Mouse (Mus musculus): Measurements from ENCODE around the gene Lrrc47.

Lrrc47 gene

DNA sequence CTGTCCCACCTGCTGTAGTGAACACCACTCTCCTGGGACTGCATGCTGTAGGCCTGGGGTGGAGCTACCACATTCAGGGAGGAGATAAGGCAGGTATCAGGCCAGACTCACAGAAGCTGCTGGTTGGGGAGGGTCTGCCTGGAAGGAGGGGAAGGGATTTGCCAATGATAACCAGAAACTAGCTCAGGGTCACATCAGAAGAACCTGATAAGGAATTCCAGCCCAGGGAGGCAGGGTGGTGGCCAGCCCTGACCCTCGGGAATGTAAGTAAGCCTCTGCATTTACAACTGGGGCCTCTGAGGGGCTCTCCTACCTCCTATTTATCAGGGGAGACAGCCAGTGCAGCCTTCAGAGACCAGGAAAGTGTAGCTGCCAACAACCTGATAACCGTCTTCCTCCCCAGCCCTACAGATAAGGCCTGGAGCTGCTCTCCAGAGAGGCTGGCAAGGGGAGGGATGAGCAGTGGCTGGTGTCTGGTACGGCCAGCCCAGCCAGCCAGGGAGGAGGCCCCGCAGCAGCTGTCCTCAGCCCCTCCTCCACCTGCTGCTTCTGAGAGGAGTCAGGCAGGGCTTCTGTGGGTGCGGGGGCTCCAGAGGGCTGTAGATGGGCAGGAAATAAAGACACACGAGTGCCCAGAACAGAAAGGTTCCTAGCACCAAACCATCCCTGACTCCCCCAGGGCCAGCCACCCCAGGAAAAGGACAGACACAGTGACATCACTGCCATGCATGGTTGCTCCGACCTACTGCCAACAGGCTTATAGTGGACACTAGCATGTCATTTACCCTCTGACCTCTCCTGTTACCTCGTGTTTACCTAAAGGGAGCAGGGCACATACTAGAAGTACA, 12.4 kb downstream of the Lrrc47 start:
- DNase-seq: peak; percentile 55 to 88

DNA sequence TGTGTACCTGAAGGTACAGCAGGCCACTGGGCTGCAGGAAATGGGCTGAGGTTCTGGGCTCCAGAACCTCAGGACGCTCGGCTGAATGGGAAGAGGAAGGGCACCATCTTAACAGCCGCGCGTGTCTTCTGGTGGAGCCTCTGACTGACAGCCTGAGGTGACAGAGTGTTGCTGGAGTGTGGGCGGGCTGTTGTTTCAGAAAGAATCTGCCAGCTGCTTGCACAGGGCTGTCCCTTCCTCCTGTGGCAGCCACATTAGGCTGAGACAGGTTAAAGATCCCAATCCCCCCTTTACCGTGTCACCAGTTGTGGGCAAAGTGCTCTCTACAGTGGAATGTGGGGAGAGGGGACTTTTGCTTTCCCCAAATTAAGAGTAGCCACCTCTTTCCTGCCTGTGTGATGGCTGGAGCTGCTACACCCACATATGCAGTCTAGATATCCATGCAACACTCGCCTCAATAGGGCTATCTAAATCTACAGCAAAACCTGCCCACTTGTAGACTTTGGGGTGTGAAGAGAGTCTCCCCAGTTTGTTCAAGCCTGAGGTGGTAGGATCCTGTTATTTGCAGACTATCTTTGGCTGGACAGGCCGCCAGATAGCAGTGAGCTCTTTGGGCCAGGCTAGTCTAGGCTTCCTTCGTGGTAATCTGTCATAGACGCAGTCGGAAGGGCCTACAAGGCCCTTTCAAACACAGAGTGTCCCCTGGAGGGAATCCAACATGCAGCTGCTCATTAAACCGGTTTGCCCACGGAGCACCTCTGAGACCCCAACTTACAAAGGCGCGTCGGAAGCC, 13.4 kb downstream of the Lrrc47 start:
- DNase-seq: peak; percentile 25 to 68

- DNase-seq: peak; percentile 94 to 97
These were observed 14.3 kb downstream of the Lrrc47 start, which contains the start of gene Smim1 for GRCm38 (mm10) chr4:154025641-154026440. Gene Smim1, minus strand, starts transcription at chr4:154026230.

DNA sequence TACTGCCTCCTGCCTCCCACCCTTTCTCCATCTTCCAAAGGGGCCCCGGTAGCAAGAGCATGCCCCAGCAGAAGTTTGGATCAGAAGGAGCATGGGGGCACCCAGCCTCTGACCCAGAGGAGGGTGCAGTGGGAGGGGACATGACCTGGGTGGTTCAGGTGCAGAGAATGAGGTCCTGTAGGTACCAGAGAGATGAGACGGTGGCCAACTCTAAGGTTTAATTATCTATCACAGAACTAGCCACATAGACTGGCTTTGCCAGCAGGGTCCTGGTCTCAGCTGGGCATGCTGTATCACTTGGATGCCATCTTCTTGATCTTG, 14.9 kb downstream of the Lrrc47 start:
- no peak for DNase-seq

- DNase-seq: peak in 1 of 2 experiments; percentile 33
These were observed 16.5 kb downstream of the Lrrc47 start for GRCm38 (mm10) chr4:154028066-154028465.

- peak; percentile 41 to 54 for DNase-seq
These were observed 17.1 kb downstream of the Lrrc47 start for GRCm38 (mm10) chr4:154028646-154029045.

GRCm38 (mm10) chr4:154037123-154037522, 25.6 kb downstream of the Lrrc47 start:
- DNase-seq: no peak

- no peak for DNase-seq
These were observed 31.0 kb downstream of the Lrrc47 start, which contains the start of gene Ccdc27 for GRCm38 (mm10) chr4:154042577-154042976. Gene Ccdc27, minus strand, starts transcription at chr4:154042677.

- no peak for DNase-seq
These were observed 34.3 kb downstream of the Lrrc47 start for GRCm38 (mm10) chr4:154045837-154046236.

- no peak for DNase-seq
These were observed 39.9 kb downstream of the Lrrc47 start for GRCm38 (mm10) chr4:154051401-154051800.

- no peak for DNase-seq
These were observed 41.5 kb downstream of the Lrrc47 start for GRCm38 (mm10) chr4:154053065-154053464.

DNA sequence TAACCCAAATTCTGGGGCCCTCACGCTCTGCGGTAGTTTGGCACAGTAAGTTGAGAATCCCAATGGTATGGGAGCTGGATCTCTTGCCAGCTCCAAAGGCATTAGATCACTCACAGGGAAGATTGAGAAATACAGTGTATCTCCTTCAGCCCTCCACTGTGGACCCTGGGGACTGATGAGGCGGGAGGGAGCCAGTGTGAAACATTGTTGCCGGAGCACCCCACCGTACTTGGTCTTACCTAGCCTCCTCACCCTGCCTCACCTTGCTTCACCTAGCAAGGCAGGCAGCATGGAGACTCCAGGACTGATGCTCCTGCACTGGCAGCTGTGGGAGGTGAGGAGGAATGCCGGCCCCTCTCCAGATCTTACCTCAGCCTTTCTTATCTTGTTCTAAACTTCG, 44.0 kb downstream of the Lrrc47 start:
- no peak for DNase-seq

DNA sequence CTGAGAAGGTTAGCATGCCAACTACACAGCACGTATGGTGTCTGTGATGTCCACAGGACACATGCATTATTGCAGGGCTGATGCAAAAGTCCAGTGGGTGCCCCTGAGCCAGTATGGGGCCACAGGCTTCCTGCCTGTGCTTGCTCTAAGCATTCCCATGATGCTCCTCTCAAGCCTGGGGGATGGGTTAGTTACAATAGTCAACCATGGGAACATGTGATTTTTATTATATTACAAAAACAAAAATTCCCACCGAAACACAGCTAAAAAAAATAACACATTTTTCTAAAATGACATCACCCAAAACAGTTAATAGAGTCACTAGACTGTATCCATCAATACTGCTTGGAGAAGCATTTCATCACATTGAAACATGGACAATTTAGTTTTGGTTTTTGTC, 44.5 kb downstream of the Lrrc47 start:
- DNase-seq: no peak

DNA sequence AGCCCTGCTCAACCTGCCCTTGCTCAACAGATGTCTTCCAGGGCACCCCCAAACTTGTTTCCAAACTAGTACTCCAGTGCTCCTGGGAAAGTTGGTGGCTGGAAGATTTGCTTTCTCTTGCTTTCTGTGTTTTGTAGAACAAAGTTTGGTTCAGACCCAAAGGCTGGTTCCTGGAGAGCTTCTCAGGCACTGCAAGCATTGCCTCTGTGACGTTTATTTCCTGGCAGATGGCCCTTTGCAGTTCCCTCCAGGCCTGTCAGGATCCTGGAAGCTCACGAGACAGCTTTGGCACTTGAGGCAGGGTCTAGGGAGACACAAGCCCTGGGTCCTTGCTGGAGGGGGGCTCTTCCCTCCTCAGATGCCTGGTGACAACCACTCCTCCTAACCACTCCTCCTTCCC, 45.1 kb downstream of the Lrrc47 start:
- no peak for DNase-seq

- no peak for DNase-seq
These were observed 46.2 kb downstream of the Lrrc47 start for GRCm38 (mm10) chr4:154057696-154058095.

DNA sequence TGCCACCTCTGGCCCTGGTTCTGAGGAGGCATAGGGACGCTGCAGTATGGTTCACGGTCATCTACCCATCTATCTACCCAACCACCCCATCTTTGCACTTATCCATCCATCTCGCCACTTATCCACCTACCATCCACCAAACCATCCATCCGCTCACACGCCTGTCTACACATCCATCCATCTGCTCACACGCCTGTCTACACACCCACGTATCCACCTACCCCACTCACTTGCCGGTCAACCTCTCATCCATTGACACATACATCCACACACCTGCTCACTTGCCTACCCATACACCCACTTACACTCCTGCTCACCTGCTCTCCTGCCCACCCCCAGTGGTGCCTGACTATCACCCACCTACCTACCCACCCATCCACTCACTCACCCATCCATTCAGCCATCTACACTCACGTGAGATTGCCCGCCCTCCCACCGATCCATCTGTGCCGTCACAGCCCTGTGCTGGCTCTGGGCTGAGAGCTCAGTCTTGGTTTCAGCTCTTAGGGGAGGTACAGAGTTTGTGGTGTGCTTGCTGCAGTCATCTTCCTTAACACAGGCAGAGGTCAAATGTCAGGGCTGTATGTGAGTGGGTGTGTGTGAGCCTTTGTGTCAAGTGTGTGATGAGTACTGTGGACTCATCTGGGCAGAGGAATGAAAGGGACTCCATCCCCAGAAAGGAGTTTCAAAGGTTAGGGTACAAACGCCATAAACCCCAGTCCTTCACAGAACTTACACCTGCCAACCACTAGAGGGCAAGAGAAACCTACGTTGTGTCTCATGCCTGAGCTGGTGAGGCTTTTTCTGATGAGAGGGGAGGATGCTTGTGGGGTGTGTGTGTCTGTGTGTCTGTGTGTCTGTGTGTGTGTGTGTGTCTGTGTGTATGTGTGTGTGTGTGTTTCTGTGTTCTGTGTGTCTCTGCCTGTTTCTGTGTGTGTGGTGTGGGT, 53.6 kb downstream of the Lrrc47 start:
- DNase-seq: peak; percentile 19 to 50

DNA sequence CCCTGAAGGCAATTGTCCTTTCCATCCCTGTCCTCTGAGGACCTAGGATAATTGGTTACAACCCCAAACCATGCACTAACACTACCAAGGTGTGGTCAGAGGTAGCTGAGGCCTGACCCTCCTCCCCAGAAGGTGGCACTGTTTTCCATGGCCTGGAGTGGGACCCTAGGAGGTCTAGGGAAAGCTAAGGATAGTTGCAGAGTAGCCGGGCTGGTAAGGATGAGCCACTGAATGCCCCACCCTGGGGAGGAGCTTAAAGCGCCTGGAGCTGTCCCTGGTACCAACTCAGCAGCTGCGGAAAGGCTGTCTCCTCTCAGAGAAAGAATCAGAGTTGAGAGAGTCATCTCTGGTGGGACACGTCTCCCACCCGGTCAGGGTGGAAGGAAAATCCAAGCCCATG, 59.4 kb downstream of the Lrrc47 start:
- peak; percentile 41 to 63 for DNase-seq
